Mouse (Mus musculus) heart, postnatal 25 days (tissue): ENCODE data around the gene Bag5. TPM values are rescaled to one million over a fixed set of nuclear protein-coding genes. Genes with fewer than 3 reads are reported as not detected.

Experiments
- DNase-seq: peaks from one replicate; pipeline ENCODE4 v3.0.0; 2022; ENCODE audit warnings: low spot score
- intact Hi-C: fragments of 180-260 bp; cut with DNase I; formaldehyde crosslinking; loops from one replicate; pipeline ENCODE4 v1.15.1; 2025
- total RNA-seq, 2 experiments: library from RNA; stranded (reverse); gene quantifications; 2 replicates each; pipeline ENCODE4 v1.2.3; 2021

The Bag5 gene
- total RNA-seq: 10 to 100 TPM; 19.4 to 21.2 TPM

DNA sequence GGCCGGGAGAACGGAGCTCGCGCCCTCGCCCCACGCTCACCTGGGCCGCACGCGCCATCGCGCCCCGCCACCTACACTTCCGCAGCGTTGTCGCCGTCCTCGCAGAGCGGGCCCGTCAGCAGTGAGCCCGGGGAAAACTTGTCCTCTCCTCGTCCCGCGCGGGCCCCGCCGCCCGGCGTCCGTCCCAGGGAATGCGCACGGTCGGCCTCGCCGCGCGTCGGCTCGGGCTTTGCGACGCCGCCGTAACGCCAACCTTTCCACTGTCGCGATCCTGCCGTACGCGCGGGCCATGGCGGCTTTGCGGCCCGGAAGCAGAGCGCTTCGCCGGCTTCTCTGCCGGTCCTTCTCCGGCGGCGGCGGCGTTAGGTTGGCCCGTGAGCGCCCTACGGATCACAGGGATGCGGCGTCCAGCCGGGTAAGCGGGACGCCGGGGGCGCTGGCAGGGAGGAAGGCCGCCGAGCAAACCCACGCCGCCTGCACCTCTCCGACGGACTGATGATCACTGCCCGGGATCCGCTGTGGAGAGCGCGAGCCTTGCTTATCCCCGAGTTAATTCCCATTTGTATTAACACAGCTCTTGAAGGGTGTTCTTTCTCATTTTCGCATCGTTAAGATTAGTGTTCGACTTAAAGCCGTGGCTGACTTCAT lies at the start of gene Bag5, which contains the start of gene Apopt1:
Bag5 (minus strand) TSS at position 254 of the 648 bp plus-strand sequence.
Apopt1 (plus strand) TSS at position 258 of the 648 bp plus-strand sequence.
- DNase-seq: peak; percentile 79
- intact Hi-C loops: no loop called here

DNA sequence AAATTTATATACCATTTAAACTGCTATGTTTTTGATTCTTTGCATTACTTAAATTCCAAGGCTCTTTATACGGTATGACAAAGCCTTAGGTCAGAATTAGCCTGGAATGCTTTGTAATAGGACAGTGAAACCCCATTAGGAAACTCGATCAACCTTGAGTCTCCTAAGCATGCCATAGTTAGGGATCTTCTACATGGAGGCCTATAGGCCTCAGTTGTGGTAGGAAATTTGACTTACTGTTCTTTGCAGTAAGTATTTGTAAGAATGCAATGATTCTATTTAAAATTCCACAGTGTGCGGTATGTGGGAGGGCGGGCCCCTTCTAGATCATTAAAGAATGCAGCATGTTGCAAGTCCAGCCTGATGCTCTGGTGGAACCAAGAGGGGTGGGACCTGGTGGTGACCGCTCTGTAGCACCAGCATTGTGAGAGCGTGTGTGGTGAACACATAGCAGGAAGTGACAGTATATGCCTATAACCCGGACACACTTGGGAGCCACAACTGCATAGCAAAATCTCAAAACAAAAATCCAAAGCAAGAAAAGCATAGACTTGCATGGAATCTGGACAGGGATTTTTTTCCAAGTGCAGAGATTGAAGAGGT lies 47.4 kb upstream of the Bag5 start:
- intact Hi-C loops: no loop called here
- no peak for DNase-seq

DNA sequence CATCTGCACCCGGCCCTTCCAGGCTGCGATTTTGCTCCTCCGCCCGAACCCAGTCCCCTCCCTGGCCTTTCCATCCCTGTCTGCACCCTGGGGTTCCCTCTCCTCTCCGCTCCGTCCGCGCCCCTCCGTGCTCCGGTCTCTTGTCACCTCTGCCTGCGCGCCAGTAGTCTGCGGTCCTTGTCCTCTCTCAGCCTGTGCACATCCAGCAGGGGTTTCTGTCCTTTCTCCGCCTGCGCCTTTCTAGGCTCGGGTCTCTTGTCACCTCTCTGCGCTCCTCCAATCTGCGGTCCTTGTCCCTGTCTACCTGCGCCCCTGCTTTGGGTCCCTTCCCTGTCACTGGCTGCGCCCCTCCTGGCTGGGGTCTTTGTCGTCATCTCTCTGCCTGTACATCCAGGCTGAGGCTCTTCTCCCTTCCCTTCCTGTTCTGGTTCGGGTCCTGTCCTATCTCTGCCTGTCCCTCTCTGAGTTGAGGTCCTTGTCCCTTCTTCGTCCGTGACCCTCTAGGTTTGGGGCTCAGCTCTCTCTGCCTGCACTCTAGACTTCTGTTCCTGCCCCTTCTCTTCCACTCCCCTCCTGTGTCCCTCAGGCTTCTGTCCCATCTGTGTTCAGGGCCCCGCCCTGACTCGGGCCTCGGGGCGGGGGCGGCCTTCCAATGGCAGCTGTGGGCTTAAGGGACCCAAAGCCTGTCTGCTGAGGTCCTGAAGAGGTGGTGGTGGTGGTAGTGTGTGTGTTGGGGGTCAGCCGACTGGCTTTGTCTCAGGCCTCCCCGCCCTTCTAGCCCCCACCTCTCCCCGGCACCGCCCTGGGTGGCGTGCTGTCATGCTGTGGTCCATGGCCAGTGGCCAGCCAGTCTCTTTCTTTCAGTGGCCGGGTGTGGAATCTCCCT lies 46.4 kb upstream of the Bag5 start:
- intact Hi-C loops: loop anchor here (5.0 kb wide), 1 partner anchor 53 kb away; the partner anchor contains the start of genes Xrcc3 and Zfyve21
- peak; percentile 77 for DNase-seq

DNA sequence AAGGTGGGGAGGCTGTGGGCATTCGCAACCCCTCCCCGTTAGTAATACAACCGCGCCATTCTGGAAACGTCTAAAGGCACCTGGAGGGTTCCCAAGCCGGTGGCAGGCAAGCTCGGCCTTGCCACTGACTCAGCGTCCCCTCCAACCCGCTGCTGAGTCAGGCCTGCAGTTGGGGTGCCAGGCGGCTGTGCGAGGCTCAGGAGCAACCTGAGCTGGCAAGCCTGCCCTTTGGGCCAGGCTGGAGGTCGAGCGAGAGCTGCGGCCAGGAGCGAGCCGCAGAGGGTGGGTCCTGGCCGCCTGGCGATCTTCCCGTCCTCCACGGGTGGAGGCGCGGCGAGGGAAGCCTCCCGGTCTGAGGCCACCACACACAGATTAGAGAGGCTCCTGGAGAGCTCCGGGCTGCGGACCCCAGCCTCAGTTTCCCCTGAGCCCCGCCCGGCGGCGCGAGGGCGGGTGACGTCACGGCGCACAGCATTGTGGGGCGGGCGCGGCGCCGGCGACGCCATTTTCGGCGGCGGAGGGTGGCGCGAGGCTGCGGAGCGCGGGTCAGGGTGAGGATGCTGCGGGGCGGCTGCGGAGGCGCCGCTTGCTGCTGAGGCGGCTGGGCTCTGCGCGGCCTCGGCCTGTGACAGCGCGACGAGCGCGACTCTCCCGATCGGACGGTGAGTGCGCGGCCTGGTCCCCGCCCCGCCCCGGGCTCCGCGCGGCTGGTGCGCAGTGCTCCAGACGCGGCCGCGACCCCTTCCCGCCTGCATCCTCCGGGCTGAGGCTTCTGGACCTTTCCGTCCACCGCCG lies 45.5 kb upstream of the Bag5 start, which contains the start of gene Klc1:
Klc1 (plus strand) TSS at position 469 of the 795 bp plus-strand sequence.
- DNase-seq: peak; percentile 63
- intact Hi-C loops: loop anchor here (5.0 kb wide), 1 partner anchor 54 kb away; the partner anchor contains the start of genes Xrcc3 and Zfyve21

DNA sequence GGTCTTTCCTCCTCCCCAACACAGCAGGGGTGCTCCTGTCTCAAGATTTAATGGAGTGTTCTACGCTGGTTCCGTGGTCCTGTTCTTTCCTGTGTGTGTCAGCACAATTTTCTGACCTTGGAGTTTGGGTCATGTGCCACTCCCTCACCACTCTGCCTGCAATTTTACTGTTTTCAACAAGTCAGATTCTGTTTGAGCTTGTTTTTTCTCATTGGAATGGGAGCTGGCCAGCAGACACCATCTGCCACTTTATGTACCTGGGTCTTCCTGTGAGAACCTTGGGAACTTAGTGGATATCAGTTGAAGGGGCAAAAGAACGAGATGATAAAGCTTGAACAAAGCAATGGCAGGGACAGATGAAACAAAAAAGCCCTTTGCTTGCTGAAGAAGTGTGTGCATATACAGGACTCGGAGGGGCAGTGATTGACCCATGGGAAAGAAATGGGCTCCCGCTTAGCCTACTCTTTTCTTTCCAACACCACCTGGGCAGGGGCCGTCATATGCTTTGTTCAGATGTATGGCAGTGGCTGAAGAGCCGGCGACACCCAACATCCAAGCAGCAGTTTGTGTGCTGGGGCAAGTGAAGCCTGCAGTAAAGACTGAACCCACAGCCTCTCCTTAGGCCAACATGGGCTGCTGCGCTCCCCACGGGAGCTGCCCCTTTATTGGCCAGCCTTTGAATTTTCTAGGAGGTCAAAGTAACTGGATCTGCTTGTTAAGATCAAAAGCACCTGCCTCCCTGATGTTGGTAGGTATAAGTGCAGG lies 44.7 kb upstream of the Bag5 start:
- no peak for DNase-seq
- intact Hi-C loops: loop anchor here (5.0 kb wide), 1 partner anchor 55 kb away; the partner anchor contains the start of genes Xrcc3 and Zfyve21

- intact Hi-C loops: loop anchor here (5.0 kb wide), 1 partner anchor 56 kb away; the partner anchor contains the start of genes Xrcc3 and Zfyve21
- DNase-seq: no peak
Observed at GRCm38 (mm10) chr12:111756698-111757082, 43.6 kb upstream of the Bag5 start.

DNA sequence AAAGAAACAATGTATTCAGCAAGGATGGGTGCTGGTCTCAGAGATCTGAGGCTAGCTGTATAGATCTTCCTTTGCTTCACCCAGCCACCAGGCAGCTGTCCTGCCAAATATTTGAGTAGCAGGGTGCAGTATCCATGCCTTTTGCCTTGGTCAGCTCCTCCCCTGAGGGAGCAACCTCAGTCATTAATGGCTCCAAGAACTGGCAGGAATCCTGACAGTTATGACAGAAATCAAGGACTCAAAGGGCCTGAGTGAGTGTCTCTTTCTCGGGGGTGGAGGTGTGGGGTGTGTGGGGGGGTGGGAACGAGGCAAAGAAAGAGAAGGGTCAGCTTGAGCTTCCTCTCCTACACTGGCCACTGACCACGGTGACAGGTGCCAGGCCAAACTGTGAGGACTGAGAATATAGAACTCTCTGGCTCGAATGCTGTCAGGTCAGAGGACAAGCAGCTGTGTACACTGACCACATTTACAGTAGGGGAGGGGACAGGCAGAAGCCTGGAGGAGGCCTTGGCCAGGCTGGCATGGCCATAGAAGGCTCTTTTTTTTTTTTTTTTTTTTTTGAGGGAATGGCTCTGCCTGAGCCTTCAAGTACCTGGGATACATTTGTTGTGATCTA lies 43.1 kb upstream of the Bag5 start:
- no peak for DNase-seq
- intact Hi-C loops: loop anchor here (5.0 kb wide), 1 partner anchor 56 kb away; the partner anchor contains the start of genes Xrcc3 and Zfyve21

GRCm38 (mm10) chr12:111755231-111755630 lies 42.2 kb upstream of the Bag5 start:
- intact Hi-C loops: loop anchor here (5.0 kb wide), 1 partner anchor 57 kb away; the partner anchor contains the start of genes Xrcc3 and Zfyve21
- no peak for DNase-seq

DNA sequence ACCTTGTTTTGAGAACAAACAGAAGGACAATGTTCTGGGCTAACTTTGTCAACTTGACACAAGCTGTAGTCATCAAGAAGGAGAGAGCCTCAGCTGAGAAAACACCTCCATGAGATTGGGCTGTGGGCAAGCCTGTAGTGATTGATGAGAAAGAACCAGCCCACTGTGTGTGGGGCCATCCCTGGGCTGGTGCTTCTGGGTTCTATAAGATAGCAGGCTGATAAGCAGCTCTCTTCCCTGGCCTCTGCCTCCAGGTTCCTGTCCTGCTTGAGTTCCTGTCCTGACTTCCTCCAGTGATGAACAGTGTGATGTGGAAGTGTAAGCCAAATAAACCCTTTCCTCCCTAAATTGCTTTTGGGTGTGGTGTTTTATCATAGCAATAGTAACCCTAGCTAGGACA lies 41.7 kb upstream of the Bag5 start:
- intact Hi-C loops: loop anchor here (5.0 kb wide), 1 partner anchor 58 kb away; the partner anchor contains the start of genes Xrcc3 and Zfyve21
- DNase-seq: no peak

- intact Hi-C loops: no loop called here
- DNase-seq: no peak
Observed at GRCm38 (mm10) chr12:111753347-111753746, 40.3 kb upstream of the Bag5 start.

DNA sequence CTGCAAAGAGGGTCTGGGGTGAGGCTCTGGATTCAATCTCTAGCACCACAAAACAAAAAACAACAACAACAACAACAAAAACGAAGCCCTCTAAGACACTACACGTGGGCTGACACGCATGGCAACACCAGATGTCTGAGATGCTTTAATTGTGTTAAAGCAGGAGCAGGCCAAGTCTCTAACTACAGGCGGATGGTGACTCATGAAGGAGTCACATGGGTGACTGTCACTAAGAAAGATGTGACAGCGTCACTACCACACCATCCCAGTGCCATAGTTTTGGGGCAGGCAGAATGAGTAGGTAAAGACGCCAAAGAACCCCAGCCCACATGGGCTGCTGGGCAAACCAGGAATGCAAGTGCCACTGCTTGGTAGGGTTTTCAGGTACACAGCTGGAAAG lies 39.4 kb upstream of the Bag5 start:
- DNase-seq: no peak
- intact Hi-C loops: no loop called here

GRCm38 (mm10) chr12:111750739-111751138 lies 37.7 kb upstream of the Bag5 start:
- no peak for DNase-seq
- intact Hi-C loops: no loop called here

- no peak for DNase-seq
- intact Hi-C loops: no loop called here
Observed at GRCm38 (mm10) chr12:111747421-111747820, 34.4 kb upstream of the Bag5 start.

GRCm38 (mm10) chr12:111746091-111746490 lies 33.0 kb upstream of the Bag5 start:
- DNase-seq: peak; percentile 74
- intact Hi-C loops: no loop called here

DNA sequence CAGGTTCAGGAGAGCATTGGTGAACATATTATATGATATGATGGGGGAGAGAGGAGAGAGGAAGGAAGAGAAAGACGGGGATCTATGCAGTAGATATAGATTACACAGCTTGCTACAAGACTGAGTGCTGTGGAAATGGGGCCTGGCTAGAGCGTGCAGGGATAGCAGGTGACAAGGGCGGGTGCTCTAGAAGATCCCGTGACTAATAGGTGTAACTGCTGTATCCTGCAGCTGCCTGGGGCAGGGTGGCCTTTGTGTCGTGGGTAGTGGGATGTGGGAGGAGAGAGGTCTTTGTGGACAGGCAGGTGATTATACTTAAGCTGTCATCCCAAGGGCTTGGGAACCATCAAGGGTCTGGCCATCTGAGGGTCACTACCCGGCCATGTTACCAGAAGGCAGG lies 32.2 kb upstream of the Bag5 start:
- intact Hi-C loops: no loop called here
- no peak for DNase-seq

DNA sequence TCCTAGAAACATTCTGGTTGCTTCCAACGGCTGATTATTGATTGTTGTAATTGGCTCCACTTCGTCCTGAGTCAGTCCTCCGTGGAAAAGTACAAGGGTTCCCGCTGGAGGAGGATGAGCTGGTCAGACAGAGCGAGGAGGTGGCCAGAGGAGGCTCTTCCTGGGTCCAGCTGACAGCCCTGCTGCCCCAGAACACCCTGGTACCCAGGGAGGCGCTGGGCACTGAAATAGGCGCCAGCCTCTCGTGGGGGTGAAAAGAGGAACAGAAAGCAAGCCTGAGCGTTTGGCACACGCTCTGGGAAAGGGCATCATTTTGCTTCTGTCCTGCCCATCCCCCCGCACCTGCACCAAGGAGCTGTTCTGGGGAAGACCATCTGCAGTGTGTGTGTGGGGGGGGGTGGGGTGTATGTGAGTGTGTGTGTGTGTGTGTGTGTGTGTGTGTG lies 30.9 kb upstream of the Bag5 start:
- intact Hi-C loops: no loop called here
- no peak for DNase-seq

- DNase-seq: peak; percentile 60
- intact Hi-C loops: no loop called here
Observed at GRCm38 (mm10) chr12:111743419-111743818, 30.4 kb upstream of the Bag5 start.

- DNase-seq: no peak
- intact Hi-C loops: no loop called here
Observed at GRCm38 (mm10) chr12:111741338-111741737, 28.3 kb upstream of the Bag5 start.
